Mouse (Mus musculus) midbrain, embryonic 12.5 days (tissue): Measurements from ENCODE around the gene Nfatc2. TPM values are rescaled to one million over a fixed set of nuclear protein-coding genes. Genes with fewer than 3 reads are reported as not detected.

Source experiments
- ATAC-seq: fragments of 200-750 bp; cut with Nextera tagmentation; 2 replicates; pipeline ENCODE4 v1.8.0; 2017; ENCODE audit warnings: low read depth, moderate TSS enrichment, moderate library complexity; ENCODE audit not compliant: low FRiP score
- H3K27ac ChIP-seq: fragments of 300-500 bp; sonication (generic); replicated peaks from 2 replicates; pipeline ENCODE4 v1.5.1; 2016; ENCODE audit warnings: mild to moderate bottlenecking
- H3K27me3 ChIP-seq: fragments of 300-500 bp; sonication (generic); 2 replicates; pipeline ENCODE4 v1.6.1; 2016; ENCODE audit warnings: mild to moderate bottlenecking
- H3K36me3 ChIP-seq: fragments of 300-500 bp; sonication (generic); 2 replicates; pipeline ENCODE4 v1.6.1; 2016
- H3K4me1 ChIP-seq: fragments of 300-500 bp; sonication (generic); 2 replicates; pipeline ENCODE4 v1.6.1; 2016
- H3K4me2 ChIP-seq: fragments of 300-500 bp; sonication (generic); replicated peaks from 2 replicates; pipeline ENCODE4 v1.6.1; 2016; ENCODE audit warnings: mild to moderate bottlenecking, moderate library complexity
- H3K4me3 ChIP-seq: fragments of 300-500 bp; sonication (generic); 2 replicates; pipeline ENCODE4 v1.5.1; 2016; ENCODE audit warnings: mild to moderate bottlenecking
- H3K9ac ChIP-seq: fragments of 300-500 bp; sonication (generic); replicated peaks from 2 replicates; pipeline ENCODE4 v1.6.1; 2016; ENCODE audit warnings: mild to moderate bottlenecking, moderate library complexity
- H3K9me3 ChIP-seq: fragments of 300-500 bp; sonication (generic); 2 replicates; pipeline ENCODE4 v1.6.1; 2016; ENCODE audit warnings: mild to moderate bottlenecking
- WGBS: fragments of 180-500 bp; shearing (Covaris S2); methylation state at CpG from one replicate; pipeline ENCODE4 v1.1.7; 2016; 5-methylcytosine and 5-hydroxymethylcytosine counted together
- polyA plus RNA-seq: library from polyadenylated mRNA; unstranded; fragments of >200 nt; fragmentation: Nextera tagmentation; extraction: Ambion mirVana; gene quantifications from 2 replicates; pipeline ENCODE4 v1.2.1, GENCODE M21; 2016

Nfatc2 gene
- polyA plus RNA-seq, 1 experiment from 2014 or later: 1.5 TPM

GRCm38 (mm10) chr2:168520771-168521170 is 80.7 kb downstream of the Nfatc2 start:
- H3K36me3 ChIP-seq: no peaks in the 10 kb centered on the region
- peaks cover 12% of the 10 kb centered on the region for H3K4me1 ChIP-seq
- no peak overlapping the region for H3K4me3 ChIP-seq
- no peak overlapping the region for H3K27ac ChIP-seq
- no peak overlapping the region for H3K4me2 ChIP-seq
- ATAC-seq: no peak
- H3K9ac ChIP-seq: no peak overlapping the region
- H3K27me3 ChIP-seq: peaks cover 19% of the 10 kb centered on the region
- H3K9me3 ChIP-seq: no peaks in the 10 kb centered on the region
- 93% methylated on average over 7 of the region's 7 CpGs for WGBS

DNA sequence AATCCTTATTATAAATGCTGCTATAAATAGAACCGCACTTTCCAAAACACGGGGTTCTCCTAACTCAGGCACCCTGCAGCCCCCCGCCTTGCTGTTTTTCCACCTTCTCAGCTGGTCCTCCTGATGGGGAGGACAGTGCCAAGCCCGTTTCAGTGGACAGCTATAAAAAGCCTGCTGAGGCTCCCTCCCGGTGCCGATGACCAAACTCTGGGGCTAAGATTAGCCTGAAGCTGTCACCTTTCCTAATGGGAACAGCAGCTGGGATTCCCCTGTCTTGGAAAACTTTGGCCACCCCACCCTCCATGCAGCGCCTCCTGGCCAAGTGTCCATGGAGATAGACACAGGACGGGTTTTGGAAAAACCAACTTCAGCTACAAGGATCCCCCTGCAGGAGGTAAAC is 81.9 kb downstream of the Nfatc2 start:
- Histone ChIP-seq H3K9ac (no peak overlapping the region), H3K4me3 (no peak overlapping the region), H3K4me2 (no peak overlapping the region), H3K27me3 (peaks cover 7% of the 10 kb centered on the region), H3K4me1 (0 out of 2 replicates have a peak, but pooled peaks cover under 1% of the 10 kb centered on the region), H3K9me3 (no peaks in the 10 kb centered on the region), H3K27ac (no peak overlapping the region), H3K36me3 (no peaks in the 10 kb centered on the region)
- 89% methylated on average over 8 of the region's 8 CpGs for WGBS
- ATAC-seq: no peak

DNA sequence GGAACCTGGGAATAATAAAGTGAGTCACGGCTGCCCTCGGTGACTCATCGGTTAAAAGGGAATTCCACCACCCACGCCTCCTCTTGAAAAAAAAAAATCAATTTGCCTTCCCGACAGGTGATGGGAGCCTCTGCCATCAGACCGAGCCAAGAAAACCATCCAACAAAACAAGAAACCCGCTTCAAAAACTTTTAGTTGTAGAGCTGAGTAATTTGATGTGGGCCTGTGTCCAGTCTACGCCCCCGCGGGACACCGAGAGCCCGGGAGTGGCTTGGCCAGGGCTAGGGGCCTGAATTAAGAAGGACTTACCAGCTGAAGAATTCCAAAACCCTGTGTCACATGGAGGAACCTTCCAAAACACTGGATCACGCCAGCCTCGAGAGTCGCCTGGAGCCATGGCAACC is 83.2 kb downstream of the Nfatc2 start:
- Histone ChIP-seq H3K36me3 (no peaks in the 10 kb centered on the region), H3K4me3 (no peak overlapping the region), H3K4me2 (no peak overlapping the region), H3K4me1 (no peaks in the 10 kb centered on the region), H3K27ac (no peak overlapping the region), H3K9me3 (no peaks in the 10 kb centered on the region), H3K27me3 (peaks cover 3% of the 10 kb centered on the region; the same call in 1 of the 2 replicates), H3K9ac (no peak overlapping the region)
- ATAC-seq: no peak
- 82% methylated on average over 15 of the region's 15 CpGs for WGBS

GRCm38 (mm10) chr2:168517774-168518173 is 83.7 kb downstream of the Nfatc2 start:
- 87% methylated on average over 7 of the region's 7 CpGs for WGBS
- H3K27ac ChIP-seq: no peak overlapping the region

DNA sequence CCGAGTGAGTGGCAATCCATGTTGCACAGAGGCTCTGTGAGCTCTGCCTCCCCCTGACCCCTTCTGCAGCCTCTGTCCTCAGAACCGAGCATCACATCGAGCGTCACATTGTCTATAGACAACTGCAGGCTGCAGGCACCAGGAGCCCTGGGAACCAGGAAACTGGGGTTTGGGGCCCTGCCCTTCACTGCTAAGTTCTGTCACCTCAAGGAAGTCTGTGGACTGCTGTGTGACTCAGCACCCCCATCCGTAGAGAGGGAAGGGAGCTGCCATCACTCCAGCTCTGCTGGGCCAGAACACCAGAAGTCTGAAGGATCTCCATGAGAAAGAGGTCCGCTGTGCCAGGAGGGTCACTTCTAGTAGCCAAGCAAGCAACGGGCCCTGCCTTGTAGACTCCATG is 84.7 kb downstream of the Nfatc2 start:
- Histone ChIP-seq H3K4me2 (no peak overlapping the region), H3K9ac (no peak overlapping the region), H3K4me1 (no peaks in the 10 kb centered on the region), H3K4me3 (no peak overlapping the region), H3K36me3 (no peaks in the 10 kb centered on the region), H3K9me3 (no peaks in the 10 kb centered on the region), H3K27ac (no peak overlapping the region), H3K27me3 (no peaks in the 10 kb centered on the region)
- ATAC-seq: no peak
- WGBS: 87% methylated on average over 7 of the region's 7 CpGs

More at GRCm38 (mm10) chr2:168517774-168518173, 83.7 kb downstream of the Nfatc2 start:
- Histone ChIP-seq H3K27me3 (no peaks in the 10 kb centered on the region), H3K4me3 (no peak overlapping the region), H3K4me1 (no peaks in the 10 kb centered on the region), H3K36me3 (no peaks in the 10 kb centered on the region), H3K9me3 (no peaks in the 10 kb centered on the region), H3K9ac (no peak overlapping the region), H3K4me2 (no peak overlapping the region)
- no peak for ATAC-seq

GRCm38 (mm10) chr2:168515466-168515865 is 86.0 kb downstream of the Nfatc2 start:
- no peaks in the 10 kb centered on the region for H3K4me1 ChIP-seq
- H3K36me3 ChIP-seq: no peaks in the 10 kb centered on the region
- H3K27ac ChIP-seq: no peak overlapping the region
- H3K9ac ChIP-seq: no peak overlapping the region
- 80% methylated on average over 4 of the region's 4 CpGs for WGBS
- ATAC-seq: no peak
- H3K4me2 ChIP-seq: no peak overlapping the region
- H3K27me3 ChIP-seq: no peaks in the 10 kb centered on the region
- H3K9me3 ChIP-seq: no peaks in the 10 kb centered on the region
- H3K4me3 ChIP-seq: no peak overlapping the region

GRCm38 (mm10) chr2:168514131-168514530 is 87.3 kb downstream of the Nfatc2 start:
- no peaks in the 10 kb centered on the region for H3K4me1 ChIP-seq
- H3K4me2 ChIP-seq: no peak overlapping the region
- WGBS: 87% methylated on average over 5 of the region's 5 CpGs
- H3K9ac ChIP-seq: no peak overlapping the region
- H3K4me3 ChIP-seq: no peak overlapping the region
- H3K36me3 ChIP-seq: no peaks in the 10 kb centered on the region
- no peak for ATAC-seq
- H3K27ac ChIP-seq: no peak overlapping the region
- no peaks in the 10 kb centered on the region for H3K9me3 ChIP-seq
- no peaks in the 10 kb centered on the region for H3K27me3 ChIP-seq

- Histone ChIP-seq H3K36me3 (no peaks in the 10 kb centered on the region), H3K4me1 (no peaks in the 10 kb centered on the region), H3K9me3 (no peaks in the 10 kb centered on the region), H3K9ac (no peak overlapping the region), H3K4me2 (no peak overlapping the region), H3K4me3 (no peak overlapping the region), H3K27ac (no peak overlapping the region), H3K27me3 (no peaks in the 10 kb centered on the region)
- ATAC-seq: no peak
Observed at GRCm38 (mm10) chr2:168511529-168511928, 89.9 kb downstream of the Nfatc2 start.

GRCm38 (mm10) chr2:168508469-168509198 is 92.8 kb downstream of the Nfatc2 start:
- Histone ChIP-seq H3K4me2 (no peak overlapping the region), H3K36me3 (no peaks in the 10 kb centered on the region), H3K27me3 (no peaks in the 10 kb centered on the region), H3K4me1 (no peaks in the 10 kb centered on the region), H3K27ac (no peak overlapping the region), H3K9ac (no peak overlapping the region), H3K4me3 (no peak overlapping the region), H3K9me3 (no peaks in the 10 kb centered on the region)
- no peak for ATAC-seq
- 89% methylated on average over 13 of the region's 13 CpGs for WGBS

- Histone ChIP-seq H3K9me3 (no peaks in the 10 kb centered on the region), H3K4me2 (no peak overlapping the region), H3K36me3 (no peaks in the 10 kb centered on the region), H3K4me3 (no peak overlapping the region), H3K4me1 (no peaks in the 10 kb centered on the region), H3K27me3 (no peaks in the 10 kb centered on the region), H3K27ac (no peak overlapping the region), H3K9ac (no peak overlapping the region)
- ATAC-seq: no peak; the same call in 1 of the 2 replicates
- WGBS: 89% methylated on average over 27 of the region's 27 CpGs
Observed at GRCm38 (mm10) chr2:168504431-168505182, 96.8 kb downstream of the Nfatc2 start.

- H3K9me3 ChIP-seq: no peaks in the 10 kb centered on the region
Observed at GRCm38 (mm10) chr2:168503735-168504134, 97.7 kb downstream of the Nfatc2 start.

DNA sequence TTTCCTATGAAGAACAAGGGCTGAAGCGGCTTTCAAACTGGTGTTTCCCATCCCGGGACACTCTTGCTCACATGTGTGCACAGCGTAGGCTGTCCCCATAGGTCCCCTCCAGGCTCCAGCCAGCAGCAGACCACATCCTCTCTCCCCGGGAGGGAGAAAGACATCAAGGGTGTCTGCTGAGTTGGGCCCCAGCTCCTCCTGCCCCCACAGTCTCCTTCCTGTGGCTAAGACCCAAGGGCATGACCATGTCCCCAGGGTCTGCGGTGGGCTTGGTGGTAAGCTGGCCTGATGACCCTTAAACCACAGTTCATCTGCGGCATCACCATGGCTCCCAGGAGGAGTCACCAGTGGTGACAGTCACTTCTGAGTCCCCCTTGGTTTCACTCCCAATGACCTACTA is 100.7 kb downstream of the Nfatc2 start:
- no peak for ATAC-seq
- WGBS: 87% methylated on average over 6 of the region's 6 CpGs

More at GRCm38 (mm10) chr2:168503735-168504134, 97.7 kb downstream of the Nfatc2 start:
- ATAC-seq: no peak
- 81% methylated on average over 6 of the region's 6 CpGs for WGBS
- Histone ChIP-seq H3K36me3 (no peaks in the 10 kb centered on the region), H3K27ac (no peak overlapping the region), H3K9ac (no peak overlapping the region), H3K4me2 (no peak overlapping the region), H3K4me1 (no peaks in the 10 kb centered on the region), H3K4me3 (no peak overlapping the region), H3K27me3 (no peaks in the 10 kb centered on the region)

More for the DNA sequence above, 100.7 kb downstream of the Nfatc2 start:
- Histone ChIP-seq H3K9me3 (no peaks in the 10 kb centered on the region), H3K4me1 (no peaks in the 10 kb centered on the region), H3K27ac (no peak overlapping the region), H3K27me3 (no peaks in the 10 kb centered on the region), H3K4me3 (no peak overlapping the region), H3K4me2 (no peak overlapping the region), H3K9ac (no peak overlapping the region), H3K36me3 (no peaks in the 10 kb centered on the region)
